Mouse (Mus musculus) embryo, embryonic 11 days (tissue): ENCODE data around the gene Klhl29.

Experiments used
- DNase-seq: peaks from one replicate; pipeline ENCODE4 v3.0.0-alpha.2; 2015

The Klhl29 gene

DNA sequence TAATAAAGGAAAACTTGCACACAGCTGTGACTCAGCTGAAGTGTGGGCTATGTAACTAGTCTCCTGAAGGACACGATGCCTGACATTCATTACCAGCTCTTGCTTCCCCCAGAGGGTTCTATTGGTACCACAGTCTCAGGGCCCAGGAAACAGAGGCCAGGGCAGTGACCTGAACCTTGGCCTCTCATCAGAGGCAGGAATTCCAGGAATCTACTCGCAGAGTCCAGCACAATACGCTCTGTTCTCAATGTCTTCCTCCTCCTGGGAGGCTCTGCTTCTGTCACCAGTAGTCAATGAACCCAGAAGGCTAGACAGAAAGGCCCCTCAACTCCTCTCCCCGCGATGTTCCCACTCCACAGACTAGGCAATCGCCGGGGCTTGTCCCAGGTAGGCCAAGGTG lies 125.4 kb downstream of the Klhl29 start:
- peak; percentile 57 for DNase-seq

DNA sequence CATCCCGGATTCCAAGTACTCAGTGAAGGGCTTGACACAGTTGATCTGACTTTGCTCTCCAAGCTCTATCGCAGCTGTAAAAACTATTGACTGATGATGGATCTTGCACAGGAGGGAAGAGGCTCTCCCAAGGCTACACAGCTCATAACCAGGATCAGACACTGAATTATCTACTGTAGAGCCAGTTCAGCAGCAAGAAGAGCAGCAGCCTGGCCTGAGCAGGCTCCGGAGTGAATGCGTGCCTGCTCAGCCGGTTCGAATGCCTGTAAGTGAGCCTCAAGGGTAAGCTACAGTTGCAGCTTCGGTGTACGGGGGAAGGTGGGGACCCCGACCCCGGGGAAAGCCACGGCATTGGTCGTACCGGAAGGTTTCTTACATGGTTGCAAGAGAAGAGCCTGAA lies 126.4 kb downstream of the Klhl29 start:
- DNase-seq = no peak

DNA sequence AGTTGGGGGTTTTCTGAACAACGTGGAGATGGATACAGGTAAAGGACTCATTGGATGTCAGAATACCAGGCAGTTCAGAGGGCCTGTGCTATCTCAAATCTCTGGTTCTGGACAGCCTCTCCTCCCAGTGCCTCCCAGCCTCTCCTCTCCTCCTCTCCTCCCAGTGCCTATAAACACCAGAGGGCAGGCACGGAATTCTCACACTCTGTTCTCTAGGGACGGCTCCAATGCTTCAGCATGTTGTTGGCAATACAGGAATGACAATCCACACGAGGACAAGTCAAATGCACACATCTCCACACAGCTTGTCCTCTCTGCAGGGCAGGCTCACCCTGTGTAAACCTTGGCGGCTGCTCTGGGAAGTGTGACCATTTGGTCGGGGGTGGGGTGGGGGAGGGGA lies 128.0 kb downstream of the Klhl29 start:
- DNase-seq = no peak

DNA sequence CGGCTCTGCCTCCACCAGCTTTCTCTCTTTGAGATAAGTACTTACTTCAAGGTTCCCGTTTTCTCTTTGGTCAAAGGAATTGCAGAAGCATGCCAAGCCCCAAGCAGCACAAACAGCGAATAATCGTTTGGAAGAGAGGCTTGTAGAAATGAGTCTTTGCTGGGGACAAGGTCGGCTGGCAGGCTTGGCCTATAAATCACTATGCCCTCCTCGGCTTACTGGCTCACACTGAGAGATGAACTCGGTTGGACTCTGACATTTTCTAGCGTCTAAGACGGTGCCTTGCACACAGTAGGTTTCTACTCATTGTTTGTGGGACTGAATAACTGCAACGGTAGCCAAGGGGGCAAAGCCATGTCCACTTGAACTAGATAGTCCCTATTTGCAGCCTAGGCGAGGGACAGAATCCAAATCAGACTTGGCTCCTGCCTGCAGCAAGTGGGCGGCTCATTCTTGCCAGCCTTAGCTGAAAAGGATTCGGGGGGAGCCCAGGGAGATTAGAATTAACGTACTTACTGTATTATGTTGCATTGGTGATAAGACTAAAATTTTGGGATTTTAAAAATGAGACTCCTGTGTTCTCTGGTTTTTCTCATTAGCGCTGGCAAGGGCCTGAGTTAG lies 128.7 kb downstream of the Klhl29 start:
- no peak for DNase-seq

DNA sequence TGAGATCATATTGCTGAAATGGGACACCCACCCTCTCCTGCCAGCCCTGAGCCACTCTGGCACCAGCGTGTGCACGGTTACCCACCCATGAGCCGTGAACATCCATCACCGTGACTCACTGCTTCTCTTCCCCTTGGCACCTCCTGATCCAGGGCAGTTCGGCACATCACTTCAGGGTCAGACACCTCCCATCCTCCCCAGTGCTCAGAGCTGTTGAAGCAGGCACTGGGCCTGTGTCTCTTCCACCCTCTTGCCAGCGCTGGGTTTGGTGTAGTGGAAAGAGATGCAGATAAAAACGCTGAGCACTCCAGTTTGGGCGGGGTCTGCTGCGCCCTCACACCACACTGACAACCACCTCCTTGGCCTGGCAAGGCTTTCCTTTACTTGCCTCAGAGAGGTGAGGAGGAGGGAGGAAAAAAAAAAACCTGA lies 129.3 kb downstream of the Klhl29 start:
- DNase-seq = no peak

- no peak for DNase-seq
Observed at GRCm38 (mm10) chr12:5245207-5245597, 130.3 kb downstream of the Klhl29 start.

GRCm38 (mm10) chr12:5244431-5245206 lies 130.9 kb downstream of the Klhl29 start:
- DNase-seq = no peak

DNA sequence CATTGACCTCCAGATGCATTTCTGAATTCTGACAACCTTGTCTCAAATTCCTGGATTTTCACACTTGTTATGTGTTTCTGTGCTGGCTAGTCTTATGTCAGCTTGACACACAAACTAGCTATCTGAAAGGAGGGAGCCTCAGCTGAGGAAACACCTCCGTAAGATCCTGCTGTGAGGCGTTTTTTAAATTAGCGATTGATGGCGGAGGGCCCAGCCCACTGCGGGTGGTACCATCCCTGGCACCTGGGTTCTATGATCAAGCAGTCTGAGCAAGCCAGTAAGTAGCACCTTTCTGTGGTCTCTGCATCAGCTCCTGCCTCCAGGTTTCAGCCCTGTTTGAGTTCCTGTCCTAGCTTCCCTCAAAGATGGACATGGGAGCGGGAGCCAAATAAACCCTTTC lies 131.6 kb downstream of the Klhl29 start:
- DNase-seq = no peak

DNA sequence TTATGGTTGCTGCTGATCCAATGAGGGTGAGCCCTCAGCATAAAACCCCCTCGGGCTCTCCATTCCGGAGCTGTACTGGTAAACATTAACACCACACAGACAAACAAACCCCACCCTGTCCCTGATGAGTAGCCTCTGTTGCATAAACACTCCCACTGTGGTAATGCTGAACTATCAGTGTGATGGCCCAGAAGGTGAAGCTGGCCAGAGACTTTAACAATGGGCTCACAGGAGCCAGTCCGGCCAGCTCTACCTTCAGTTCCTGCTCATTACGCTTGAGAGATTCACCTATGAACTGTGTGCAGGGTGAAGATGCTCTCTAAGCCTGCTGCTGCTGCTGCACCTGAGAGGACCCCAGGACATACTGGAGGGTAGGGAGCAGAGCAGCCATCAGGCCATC lies 132.0 kb downstream of the Klhl29 start:
- no peak for DNase-seq

DNA sequence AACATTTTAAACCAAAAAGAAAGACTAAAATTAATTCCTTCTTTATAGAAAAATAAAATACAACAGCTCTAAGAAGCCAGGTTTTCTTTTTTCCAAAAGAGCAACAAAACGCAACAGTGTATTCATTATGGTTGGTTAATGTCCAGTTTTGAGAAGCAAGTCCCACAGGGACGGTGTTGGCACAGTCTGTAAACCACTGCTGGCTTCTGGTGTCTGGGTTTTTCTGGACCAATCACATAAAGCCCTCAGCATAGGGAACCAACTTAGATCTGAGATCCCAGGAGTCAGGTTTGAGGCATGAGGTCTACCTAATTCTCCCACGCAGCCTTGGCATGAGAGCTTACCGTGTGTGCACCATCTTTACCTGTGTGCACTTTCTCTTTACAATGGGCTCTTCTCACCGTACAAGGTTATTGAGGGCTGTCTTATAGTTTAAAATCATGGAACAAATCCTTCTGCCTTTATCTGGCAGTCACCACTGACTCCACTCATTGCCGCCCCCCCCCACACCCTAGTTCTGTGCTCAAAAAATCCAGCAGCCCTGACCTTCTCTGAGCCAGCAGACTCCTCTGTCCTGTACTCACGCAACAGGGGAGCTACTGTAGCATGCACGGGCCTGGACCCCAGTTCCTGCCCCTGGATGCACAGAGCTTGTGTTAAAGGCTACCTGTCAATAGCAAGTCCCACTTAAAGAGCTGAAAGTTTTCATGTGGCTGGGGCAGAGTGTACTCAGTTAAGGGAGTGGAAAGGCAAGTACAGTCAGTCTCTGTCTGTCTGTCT lies 132.7 kb downstream of the Klhl29 start:
- no peak for DNase-seq

GRCm38 (mm10) chr12:5239451-5240245 lies 135.8 kb downstream of the Klhl29 start:
- DNase-seq = peak; percentile 50

DNA sequence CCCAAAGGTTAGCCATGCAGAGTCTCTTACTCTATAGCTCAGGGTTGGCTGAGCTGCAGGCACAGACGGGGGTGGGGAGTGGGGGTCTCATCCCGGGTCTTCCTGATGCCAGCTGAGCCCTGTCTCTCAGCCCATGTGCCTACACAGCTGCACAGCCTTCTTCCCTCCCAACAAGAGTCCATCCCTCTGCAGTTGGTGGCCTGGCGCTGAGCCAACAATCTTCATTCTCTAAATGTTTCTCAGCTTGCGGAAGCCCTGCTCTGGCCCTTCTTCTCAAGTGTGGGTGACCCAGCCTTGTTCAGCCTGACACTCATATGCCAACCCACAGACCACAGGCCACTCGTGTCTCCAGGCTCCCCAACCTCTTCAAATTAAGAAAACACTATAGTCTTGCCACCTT lies 138.4 kb downstream of the Klhl29 start:
- DNase-seq = no peak

DNA sequence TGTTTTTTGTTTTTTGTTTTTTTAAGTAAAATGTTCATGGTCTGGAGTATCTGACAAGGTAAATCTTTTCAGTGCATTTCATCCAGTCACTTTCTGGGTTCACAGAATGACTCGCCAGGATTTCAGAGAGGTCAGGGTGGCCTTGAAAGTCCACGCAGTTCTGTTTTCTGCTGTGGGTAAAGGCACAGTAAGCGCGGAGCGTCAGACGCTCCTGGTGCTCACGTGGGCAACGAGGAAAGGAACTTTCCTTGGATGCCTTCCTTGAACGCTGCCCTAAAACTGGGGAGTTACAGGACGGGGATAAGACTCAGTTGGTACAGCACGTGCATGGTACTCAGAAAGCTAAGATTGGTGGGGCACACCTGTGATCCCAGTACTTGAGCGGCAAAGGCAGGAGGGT lies 139.9 kb downstream of the Klhl29 start:
- no peak for DNase-seq

GRCm38 (mm10) chr12:5230504-5230903 lies 145.0 kb downstream of the Klhl29 start:
- DNase-seq = no peak

DNA sequence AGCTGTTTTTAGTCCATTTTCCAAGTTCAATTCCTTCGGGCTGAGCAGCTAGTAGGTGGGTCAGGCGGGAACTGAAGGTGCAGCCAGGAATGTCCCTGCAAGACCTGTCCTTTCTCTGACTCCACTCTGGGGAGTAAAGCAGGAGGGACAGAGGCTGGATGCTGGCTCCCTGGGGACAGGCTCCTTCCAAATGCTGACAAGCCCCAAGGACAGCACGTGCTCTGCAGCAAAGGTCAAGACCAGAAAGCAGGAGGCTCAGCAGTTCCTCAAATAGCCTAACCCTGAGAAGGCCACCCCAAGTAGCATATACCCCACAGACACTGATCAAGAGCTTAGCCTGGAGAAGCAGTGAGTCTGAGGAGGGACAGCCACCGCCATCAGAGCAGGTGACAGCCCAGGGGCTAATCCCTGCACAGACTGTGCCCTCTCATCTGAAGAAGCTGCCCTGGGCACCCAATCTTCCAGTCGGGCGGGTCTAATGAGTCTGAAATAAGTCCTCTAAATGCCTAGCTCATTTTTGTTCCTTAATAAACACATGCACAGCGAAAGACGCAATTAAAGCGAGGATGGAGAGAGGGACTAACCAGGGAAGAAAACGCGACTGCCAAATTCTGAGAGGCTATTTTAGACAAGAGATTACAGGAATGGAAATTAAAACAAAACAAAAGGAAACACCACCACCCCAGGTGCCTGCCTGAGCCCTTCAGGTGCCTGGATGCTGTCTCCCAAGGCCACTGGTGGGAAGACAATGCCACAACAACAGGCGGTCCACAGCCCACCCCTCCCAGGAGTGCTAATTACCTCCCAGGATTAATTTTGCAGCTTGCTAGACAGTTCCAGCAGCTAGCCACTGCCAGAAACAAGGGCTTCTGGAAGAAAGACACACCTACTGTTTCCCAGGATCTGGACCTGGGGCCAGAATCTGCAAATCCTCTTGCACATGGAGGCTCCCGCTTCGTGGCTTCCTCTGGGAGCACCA lies 148.5 kb downstream of the Klhl29 start:
- no peak for DNase-seq

- DNase-seq = no peak
Observed at GRCm38 (mm10) chr12:5223595-5223994, 151.9 kb downstream of the Klhl29 start.

DNA sequence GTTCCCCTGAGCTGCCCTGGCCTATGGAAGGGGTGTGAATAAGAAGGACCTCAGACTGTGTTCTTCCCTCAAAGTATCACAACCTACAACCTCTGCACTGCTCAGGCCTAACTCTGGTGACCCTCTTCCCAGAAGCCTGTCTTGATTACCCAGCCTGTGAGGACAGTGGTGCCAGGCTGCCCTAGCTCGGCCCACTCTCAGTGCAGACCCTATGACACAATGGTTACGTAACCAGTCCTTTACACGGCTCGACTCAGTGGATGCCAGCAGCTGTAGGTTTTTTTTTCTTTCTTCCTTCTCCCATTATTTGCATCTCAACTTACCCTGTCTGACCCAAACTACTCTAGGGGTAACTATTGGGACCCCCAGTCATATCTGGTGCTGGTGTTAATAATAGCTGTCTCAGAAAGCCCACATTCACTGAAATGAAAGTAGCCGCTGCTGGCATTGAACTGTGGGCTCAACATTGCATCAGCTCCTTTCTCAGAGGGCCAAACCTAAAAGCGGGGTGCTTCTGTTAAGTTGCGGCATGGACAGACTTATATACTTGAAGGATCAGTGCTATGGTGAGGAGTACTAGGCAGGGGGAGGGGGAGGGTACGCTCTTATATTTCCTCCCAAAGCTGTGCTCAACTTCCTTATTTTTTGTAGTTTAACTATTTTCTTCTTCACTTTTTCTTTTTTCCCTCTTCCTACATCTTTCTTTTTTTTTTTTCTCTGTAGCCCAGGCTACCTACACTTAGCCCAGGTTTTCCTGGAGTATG lies 152.9 kb downstream of the Klhl29 start:
- DNase-seq = no peak

DNA sequence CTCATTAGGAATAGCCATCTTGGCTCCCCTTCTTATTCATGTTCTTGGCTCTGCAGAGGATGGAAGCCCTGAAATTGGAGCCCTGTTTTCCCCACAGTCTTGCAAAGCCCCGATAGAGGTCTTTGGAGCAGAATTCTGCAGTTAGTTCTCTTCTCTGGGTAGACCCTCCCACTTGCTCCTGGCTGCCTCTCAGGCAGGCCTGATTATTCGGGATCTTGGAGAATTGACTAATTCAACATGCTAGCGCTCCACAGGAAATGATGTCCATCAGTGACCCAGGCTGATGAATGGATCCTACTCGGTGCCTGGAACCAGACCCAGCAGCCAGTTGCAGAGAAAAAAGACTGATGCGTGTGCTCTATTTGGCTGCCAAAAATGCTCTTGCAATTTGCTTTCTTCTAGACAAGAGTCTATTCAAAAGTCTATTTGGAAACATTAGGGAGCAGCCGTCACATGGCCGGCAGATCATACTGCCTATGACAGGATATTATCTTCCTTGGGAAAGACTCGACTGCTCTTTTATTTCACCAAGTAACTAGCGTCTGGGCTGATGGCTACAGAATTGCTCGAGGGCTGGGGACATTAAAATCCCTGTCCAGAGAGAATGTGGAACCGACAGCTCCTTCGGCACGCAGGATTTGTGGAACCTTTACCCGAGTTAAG lies 155.4 kb downstream of the Klhl29 start:
- no peak for DNase-seq

GRCm38 (mm10) chr12:5215836-5216747 lies 159.4 kb downstream of the Klhl29 start:
- peak; percentile 63 for DNase-seq
